Mouse (Mus musculus) T-cell, adult 2 months (primary cell): Measurements from ENCODE around the gene Dab1.

Source experiments
- DNase-seq: peaks from one replicate; pipeline ENCODE4 v3.0.0; 2022; ENCODE audit warnings: low spot score

The Dab1 gene

DNA sequence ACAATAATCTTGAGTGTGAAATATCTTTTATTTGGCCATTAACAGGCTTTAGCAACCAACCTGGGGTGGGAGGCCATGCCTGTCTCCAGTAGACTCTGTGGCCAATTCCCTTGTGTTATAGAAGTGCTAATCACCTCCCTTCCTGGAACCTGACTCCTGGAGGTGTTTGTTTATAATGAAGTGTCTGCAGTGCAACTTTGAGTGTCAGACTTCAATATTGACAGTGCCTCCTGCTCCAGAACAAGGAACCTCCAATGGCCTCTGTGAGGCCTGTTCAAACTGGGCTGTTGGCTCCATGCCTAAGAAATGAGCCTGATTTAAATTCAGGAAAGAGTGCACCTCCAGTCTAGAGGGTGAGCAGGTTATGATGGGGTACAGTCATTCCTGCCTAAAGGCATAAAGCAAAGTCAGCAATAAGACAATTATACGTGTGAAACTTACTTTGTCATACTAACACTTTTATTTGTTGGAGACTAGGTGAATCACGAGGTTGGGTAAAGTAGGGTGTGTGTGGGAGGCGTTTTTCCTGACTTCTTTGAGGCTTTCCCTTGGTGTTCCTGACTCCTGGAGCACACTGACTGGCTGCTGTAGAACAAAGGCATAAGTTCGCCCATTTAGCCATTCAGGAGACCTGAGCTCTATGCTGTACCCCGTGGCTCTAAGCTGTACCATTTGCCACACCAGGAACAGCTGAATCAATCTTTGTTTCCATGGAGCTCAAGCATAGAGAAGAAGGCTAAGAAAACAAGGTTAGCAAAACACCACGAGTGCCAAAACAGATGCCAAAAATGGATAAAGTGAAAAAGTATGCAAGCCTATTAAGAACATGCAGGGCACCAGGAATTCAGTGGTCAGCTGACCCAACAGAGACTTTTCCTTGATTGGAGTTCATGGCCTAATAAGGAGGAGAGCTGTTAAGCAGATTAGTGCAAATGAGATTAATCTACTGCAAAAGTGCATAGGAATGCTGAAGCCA lies 978.6 kb downstream of the Dab1 start:
- no peak for DNase-seq

DNA sequence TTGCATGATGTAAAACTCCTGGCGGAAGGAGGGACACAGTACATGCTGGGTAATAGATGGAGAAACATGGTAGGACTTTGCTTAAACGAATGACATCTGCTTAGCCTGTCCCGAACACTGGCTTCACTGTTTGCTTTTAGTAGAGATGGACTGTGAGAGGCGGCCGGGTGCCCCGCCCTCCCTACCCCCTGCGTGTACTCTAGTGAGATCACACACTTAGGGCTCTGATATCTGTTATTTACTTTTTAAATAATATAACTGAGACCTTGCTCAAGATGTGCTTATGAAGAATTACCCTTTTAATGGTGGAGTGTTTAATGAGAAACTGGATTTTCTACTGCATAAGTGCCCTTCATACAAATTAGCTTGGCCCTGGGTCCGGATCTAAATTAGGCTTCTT lies 983.6 kb downstream of the Dab1 start:
- DNase-seq = no peak

DNA sequence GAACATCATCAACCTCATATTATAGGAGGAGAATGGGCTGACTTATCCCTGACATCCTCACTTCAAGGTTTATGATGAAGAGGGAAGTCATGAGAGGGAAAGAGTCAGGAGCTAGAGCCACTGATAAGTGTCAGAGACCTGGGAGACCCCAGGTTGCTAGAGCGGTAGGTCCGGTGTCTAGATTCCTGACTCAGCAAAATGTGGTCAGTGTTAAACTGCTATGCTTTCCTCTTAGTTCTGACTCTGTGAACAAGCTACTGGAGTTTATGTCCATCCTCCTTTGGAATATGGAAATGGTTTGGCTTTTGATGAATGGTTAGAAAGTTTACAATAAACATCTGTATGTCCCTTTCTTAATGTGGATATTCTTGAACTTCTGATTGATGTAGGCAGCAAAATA lies 985.1 kb downstream of the Dab1 start:
- DNase-seq = no peak

DNA sequence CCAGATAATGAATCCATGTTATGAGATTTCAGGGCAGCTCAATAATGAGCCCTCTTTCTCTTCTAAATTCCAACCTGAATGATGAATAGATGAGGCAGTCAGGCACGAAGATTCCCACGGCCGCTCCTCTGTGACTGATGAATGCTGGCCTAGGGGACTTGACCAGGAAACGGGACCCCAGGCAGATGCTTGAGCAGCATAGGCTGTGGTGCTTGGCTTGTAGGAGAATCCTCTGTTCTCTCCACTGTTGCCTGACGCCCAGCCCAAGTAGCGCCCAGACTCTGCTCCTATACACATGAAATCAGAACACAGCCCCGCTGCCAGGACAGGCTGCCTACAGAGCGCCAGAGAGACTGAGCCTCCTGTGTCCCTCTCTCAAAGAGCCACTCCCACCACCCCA lies 987.7 kb downstream of the Dab1 start:
- DNase-seq = no peak

DNA sequence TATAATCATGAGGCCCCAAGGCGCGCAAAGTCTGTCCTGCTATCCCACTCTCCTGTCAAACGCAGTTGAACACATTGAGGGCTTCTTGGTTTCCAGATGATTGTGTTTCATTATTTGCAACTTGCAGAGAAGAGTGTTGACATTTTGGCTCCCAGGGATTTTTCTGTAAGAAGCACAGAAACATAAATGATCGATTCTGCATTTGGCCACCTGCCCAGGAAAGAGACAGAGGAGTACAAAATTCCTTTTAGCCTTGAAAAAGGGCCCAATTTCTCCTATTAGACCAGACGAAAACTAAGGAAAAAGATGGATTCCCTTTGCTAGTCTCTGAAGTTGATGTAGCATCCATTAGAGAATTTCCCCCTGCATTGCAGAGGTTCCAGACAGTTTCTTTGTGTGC lies 988.5 kb downstream of the Dab1 start:
- no peak for DNase-seq

DNA sequence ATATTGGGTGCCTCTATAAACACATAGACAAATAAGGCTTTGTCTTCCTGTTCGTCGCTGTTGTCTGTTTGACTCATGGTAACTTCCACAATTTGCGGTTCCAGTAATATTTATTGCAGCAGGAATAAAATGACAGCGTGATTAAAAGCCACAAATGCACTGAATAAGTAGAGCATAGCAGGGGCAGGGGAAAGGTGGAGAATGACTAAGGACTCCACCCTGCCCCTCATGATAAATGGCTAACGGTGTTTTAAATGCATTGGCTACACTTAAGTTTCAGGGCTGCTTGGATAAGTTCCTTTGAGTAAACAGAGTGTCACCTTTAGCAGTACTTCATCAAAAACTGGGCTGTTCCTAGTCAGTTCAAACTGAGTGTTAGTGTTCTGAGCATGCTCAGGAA lies 1000.3 kb downstream of the Dab1 start:
- no peak for DNase-seq

DNA sequence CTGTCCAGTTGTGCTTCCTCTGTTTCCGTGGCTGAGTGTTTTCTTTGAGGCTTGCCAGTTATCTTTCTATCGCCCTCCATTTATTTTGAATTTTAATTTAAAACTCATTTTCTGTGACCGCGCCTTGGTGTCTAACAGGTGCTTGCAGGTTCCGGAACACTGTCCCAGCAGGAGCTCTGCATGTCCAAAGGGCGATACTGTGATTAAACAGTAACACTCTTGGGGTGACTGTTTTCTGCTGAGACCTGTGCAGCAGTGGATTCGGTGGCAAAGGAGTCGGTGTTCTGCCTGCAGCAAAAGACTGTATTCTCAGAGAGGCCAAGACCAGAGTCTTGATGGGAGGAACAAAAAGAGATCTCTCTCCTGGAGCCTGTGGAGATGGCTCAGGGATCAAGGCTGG lies 1006.2 kb downstream of the Dab1 start:
- DNase-seq = no peak

DNA sequence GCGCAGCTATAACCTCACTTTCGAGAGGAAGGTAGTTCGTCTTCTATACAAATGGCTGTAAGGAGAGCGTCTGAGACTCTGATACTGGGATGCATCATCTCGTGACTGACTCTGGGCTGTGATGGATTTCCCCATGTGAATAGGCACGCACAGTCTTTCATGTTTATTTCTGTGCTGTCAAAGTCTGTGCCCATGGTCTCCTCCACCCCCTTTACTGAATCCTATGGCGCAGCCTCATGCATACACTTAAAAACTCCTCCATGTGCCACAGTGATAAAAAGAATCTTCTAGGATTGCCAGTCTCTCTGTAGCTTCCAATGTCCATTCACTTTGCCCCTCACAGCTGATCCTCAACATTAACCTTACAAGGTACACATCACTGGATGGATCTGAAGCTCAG lies 1009.5 kb downstream of the Dab1 start:
- DNase-seq = no peak

DNA sequence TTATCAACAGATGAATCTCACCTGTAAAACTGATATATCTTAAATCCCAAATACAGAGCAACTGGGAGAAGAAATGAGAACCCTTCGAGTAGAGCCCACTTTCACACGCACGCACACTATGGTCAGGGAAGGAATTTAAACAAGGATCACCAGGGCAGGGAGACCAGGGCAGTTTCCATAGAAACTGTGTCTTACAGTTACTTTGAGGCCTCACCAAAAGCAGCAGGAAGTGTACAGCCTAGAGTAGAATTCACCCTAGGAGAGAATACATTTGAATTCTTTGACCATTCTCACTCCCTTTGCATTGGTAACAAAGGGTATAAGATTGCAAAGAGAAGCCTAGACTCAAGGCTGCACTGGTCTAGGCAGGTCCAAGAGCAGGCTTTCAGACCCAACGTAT lies 1017.9 kb downstream of the Dab1 start:
- DNase-seq = no peak

DNA sequence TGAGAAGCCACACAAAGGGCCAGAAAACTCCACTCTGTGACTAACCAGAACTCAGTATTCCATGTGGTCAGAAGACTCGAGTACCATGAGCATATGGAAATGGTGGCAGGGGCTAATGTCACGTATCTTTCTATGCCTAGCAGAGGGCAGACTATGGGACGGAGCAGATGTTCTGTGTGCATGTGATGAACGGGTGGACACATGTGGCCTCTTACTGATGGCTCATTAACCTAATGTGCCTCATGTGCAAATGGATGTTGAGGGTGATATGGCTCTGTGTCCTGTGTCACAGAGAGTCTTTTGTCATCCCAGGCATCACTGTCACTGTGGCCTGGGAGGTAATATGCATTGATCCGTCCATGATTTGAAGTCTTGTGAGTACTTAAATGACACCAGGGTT lies 1021.5 kb downstream of the Dab1 start:
- no peak for DNase-seq

DNA sequence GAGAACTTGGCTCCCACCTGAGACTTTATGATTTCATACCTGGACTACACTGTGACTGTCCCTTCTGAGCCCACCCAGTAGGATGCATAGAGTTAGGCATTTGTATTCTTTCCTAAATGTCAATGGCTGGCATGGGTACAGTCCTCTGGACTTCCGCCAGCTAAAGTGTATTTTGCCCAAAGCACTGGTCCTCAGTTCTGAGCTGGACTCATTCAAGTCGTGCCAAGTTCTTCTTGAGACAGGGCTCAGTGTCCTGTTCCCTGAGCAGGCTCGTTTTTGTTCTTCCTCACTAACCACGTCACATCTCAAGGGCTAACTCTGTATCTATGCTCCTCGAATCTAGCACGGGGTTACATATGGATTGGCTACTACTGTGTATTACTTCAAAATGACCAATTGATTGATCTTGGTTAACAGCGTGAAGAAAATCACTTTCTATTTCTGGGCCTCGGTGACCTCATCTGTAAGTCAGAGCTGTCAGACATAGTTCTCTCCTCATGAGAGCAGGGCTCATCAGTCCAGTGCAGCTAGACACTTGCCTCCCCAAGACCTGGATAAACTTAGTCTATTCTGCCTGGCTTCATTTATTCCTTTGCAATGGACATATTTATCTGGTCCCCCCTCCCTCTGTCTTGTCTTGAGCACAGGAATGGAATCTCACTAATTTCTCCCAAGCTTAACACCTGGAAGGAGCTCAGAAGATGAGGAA lies 1023.8 kb downstream of the Dab1 start:
- DNase-seq = no peak

DNA sequence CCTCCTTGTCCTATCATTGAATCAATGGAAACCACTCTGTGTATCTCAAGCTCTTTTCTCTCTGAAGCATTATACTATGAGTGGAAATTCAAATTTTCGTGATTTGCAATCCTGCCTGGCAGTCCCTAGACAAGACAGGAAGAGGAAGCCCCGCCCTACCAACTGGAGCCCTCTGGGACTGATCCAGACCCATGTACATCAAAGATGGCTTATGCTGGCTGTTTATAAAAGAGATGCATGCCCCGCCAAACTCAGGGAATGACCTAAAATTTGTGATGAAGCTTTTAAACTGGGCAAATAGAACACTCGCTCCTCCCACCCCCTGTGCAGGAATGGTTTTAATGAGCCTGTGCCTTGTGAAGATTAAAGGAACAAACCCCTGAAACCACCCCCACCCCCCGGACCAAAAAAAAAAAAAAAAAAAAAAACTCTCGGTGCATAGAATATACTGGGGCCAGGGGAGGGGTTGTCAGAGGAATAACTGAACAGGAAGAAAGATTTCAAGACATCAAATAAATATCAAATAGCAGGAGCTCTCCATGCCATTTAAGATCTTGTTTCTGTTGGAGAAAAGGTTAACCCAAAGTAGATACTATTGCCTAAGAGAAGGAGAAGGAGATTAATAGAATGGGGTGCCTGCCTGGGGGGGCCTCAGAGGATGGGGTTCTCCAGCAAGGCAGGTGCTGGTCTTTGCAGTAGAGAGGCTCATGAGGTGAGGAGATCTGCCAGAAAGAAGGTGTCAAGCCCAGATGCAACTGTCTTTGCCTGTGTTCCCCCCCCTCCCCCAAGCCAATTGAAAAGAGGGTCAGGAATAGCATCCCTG lies 1024.6 kb downstream of the Dab1 start:
- DNase-seq = no peak

DNA sequence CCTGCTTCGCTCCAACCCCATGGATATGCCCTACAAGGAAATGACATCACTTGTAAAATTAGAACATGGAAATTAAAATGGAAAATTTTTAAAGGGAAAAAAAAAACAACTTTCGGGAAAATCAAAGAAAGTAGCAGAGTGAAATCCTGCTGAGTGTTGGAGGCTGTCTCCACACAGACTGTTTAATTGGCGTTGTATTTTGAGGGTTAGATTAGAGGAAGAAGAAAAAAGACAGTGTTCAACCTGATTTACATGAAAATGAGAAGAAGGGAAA lies 1025.1 kb downstream of the Dab1 start:
- no peak for DNase-seq

DNA sequence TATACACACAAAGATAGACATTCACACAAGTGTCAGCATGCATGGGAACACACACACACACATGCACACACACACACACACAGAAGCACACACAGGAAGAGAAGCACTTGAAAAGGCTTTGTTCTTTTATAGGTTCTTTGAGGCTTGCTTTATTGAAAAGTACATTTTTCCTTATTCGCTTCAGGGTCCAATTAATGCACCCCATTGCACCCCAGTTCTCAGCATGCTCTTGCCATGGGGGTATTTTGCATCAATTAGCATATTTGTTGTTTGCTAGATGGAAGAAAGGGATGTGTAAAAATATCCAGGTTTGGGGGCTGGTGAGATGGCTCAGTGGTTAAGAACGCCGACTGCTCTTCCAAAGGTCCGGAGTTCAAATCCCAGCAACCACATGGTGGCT lies 1025.7 kb downstream of the Dab1 start:
- no peak for DNase-seq

DNA sequence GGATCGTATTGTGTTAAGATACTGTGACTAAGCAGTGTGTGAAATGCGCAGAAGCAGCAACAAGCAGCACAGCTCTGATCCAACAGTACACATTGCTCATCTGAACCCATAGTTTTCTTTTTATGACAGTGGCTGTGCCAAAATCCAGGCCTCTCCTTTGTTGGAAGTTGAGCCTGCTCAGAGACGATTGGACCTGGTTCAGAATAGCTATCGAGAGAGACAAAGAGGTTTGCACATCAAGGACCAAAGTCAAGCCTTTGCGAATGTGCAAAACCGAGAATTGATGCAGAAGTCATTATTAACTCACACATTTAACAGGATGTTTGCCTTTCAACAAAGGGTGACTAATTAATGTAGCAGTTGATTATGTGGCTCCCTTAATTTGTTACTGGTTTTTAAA lies 1032.6 kb downstream of the Dab1 start:
- no peak for DNase-seq

DNA sequence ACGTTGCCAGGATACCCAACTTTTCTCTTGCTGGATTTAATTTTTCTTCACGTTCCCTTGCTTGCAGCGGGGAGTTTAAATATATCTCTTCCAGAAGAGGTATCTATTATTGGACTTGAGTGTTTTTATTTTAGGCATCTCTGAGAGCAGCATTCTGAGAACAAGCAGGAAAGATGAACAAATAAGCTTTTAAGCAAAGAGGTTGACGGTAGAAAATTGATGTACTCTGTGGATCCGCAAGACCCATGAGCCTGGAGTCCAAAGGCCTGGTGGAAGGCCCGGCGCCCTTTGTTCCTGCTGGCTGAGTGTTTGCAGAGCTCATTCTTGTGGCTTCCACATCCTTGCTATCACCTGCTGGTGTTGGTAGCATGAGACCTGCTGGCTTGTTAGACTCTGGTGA lies 1037.6 kb downstream of the Dab1 start:
- no peak for DNase-seq

DNA sequence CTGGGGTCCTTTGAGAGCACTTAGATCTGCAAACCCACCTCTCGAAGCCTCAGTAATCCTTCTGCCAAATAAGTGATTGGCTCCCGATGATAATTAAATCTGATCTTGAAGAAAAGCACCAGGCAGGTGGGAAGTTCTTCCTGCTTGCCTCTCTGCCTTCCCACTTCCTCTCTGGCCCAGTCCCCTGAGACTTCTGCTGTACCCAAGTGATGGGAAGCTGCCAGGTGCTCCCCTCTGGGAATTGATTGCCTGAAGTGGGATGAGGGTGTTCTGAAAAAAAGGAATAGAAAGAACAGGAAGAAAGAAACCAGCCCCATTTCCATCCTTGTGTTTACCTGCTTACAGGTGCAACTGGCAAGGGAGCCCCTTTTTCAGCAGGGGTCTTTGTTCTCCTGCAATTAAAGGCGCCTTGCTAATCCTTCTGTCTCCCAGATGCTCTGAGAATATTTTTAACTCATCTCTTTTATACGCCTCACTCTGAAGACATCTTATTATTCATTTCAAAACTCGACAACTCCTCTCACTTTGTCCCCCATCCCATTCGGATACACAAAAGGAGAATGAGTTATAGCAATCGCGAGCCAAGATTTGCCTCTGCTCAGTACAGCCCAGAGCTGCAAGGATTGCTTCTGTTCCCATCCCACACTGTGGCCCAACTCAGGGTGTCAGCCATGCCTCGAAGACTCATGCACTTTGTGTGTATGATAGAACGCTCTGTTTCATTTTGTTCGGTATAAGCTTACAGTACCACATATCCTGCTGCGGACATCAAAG lies 1043.9 kb downstream of the Dab1 start:
- DNase-seq = no peak

DNA sequence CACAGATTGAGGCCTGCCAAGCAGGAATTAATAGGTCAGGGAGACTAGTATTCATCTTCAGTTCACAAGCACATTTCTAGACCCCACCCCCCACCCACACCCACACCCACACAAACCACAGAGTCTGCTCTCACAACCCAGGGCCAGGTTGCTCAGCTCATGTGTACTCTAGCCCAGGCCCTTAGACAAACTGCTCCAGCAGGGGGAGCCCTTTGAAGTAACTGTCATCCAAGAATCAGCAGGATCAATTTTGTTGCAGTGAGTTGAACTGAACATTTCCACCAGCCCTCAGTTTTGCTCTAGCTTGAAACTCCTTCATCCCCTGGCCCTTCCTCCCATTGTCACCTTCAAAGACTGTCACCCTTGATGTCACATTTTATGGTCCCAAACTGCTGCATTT lies 1046.4 kb downstream of the Dab1 start:
- DNase-seq = no peak

DNA sequence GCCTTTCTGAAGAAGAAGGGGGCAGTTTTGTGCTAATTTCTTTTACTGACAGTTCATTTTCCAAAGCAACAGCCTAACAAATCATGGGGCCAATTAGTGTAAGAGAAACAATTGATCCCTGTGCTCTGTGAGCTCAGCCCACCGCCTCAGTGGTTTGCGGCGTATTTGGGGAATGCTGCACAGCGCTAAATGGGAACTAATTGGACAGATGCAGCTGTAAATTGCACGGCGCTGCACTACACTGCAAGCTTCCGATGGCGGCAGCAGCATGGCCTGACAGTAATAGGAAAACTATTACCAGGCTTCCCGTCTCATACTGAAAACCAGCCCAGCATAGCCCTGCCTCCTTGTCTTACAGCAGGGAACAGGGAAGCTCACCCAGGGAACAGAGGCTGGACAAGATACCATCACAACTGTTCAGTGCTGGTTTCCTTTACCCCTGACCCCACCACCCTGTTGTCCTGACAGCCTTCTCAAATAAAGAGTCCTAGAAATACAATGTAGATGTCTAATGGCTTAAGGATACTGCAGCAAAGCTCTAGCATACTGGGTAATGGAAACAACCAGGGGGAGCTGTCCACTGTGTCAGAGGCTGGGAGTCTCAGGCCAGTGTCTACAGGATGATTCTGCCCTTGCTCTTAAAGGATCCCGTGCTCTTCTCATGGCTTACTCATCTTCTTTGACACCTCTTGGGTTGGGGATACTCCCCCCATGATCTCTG lies 1047.8 kb downstream of the Dab1 start:
- no peak for DNase-seq

DNA sequence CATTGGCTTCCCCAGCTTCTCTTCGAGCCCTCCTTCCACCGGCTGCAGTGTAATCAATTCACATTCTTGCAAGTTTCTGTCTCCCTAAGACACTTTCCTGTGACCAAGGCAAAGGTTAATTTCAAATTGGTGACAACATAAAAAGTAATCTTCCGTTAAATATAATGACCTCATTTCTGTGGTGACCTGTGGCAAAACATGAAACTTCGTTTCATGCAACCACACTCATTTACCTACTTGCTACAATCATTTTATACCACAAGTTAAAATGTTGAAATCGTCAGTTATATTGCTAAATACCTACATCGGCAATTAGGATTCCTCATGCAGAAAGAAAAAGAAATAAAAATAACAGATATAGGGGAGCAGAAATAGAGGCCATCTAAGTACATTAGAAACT lies 1048.9 kb downstream of the Dab1 start:
- DNase-seq = no peak

DNA sequence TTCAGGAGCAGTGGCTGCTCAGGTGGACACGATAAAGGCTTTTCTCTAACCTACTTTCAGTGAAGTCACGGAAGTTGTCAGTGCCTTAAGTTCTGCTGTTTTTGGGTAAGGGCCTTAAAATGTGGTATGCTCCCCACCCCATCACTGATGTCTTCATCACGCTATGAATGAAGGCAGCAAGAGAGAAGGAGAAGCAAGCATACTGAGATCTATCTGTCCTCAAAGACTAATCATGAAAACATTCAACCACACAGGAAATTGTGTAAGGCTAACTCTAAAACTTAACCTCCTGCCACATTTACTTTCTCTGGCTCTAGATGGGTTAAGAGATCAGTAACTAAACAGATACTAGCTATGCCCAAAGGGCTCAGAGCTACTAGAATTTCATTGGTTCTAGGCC lies 1050.2 kb downstream of the Dab1 start:
- DNase-seq = no peak
